In genomic region chr1:58713081-58713892, GRCm38 (mm10) we compare ENCODE assay signal across 9 mouse cellular contexts. TPM values are rescaled to one million over a fixed set of nuclear protein-coding genes. Genes with fewer than 3 reads are reported as not detected.
DNase-seq lines count a peak whose midpoint lies in the region; ATAC-seq and TF ChIP-seq lines count a peak whose summit lies in the region.
"Had no signal": no experiment of that assay in that cellular context is flagged by ENCODE, and none has a peak within 500 bp of the region (broad histone marks: within the 10 kb centered on the region; RNA-seq: fewer than 3 reads in every experiment).

No protein-coding gene starts in this region.

- peaks cover 0 to 42% of the 10 kb centered on the region in 2 experiments; a peak in 3 of 4 replicates for H3K36me3 ChIP-seq in MEL (ENCODE audit: control insufficient read depth in 1 of 2, insufficient read depth in 2 of 2, low read length in 2 of 2)
- H3K36me3 ChIP-seq in forebrain, embryonic 12.5 days (replicated peaks) = peaks cover 2% of the 10 kb centered on the region; the same call in 1 of the 2 replicates

- H3K4me2 ChIP-seq in forebrain, embryonic 12.5 days = peak overlapping the region; percentile 79

- intact Hi-C loops in heart, postnatal 25 days (cut with DNase I) = no loop called here

- no peak; a peak in 1 of 4 replicates for TF ChIP-seq POLR2A in MEL (IDR thresholded peaks at IDR 0.05; ENCODE audit: control insufficient read depth in 1 of 2, insufficient read depth in 1 of 2, low read depth in 1 of 2, low read length in 2 of 2, poor library complexity in 1 of 2)

- peaks cover 27% of the 10 kb centered on the region for H3K79me2 ChIP-seq in MEL (ENCODE audit: control insufficient read depth, insufficient read depth, low read length, poor library complexity)

- no peak for TF ChIP-seq CTCF in MEL (IDR thresholded peaks at IDR 0.05 in 2 of 3, conservative IDR thresholded peaks at IDR 0.05 in 1 of 3; ENCODE audit: control insufficient read depth in 1 of 3, insufficient read depth in 1 of 3, low read depth in 2 of 3, low read length in 3 of 3, poor library complexity in 1 of 3, severe bottlenecking in 1 of 3)
- TF ChIP-seq CTCF in layer of hippocampus, adult 2 months (conservative IDR thresholded peaks at IDR 0.05) = peak; percentile 53

- peak; percentile 50; the same call in 1 of the 2 replicates for ATAC-seq in cerebellum, adult (ENCODE audit: insufficient number of reproducible peaks, low FRiP score, low TSS enrichment)
- ATAC-seq in forebrain, embryonic 12.5 days (ENCODE audit: low FRiP score) = peak; percentile 18; the same call in 1 of the 2 replicates

- DNase-seq in MEL (ENCODE audit: low read depth, low spot score) = peak; percentile 78
- DNase-seq in heart, postnatal 25 days (ENCODE audit: low spot score) = peak; percentile 35
- peak; percentile 31 to 33 for DNase-seq in layer of hippocampus, adult 2 months (ENCODE audit: low spot score in 2 of 2)
- DNase-seq in lung, postnatal 10 days = peak; percentile 86
- peak; percentile 44 for DNase-seq in ovary, adult 18-20 months (ENCODE audit: low spot score)
- peak; percentile 61 for DNase-seq in thymus, postnatal 25 days

- TF ChIP-seq EP300 in MEL (IDR thresholded peaks at IDR 0.05; ENCODE audit: low read depth in 1 of 2, low read length in 2 of 2) = no peak

- TF ChIP-seq RAD21 in MEL (IDR thresholded peaks at IDR 0.05; ENCODE audit: low read depth, low read length) = no peak

- peak overlapping the region; percentile 76 for H3K9ac ChIP-seq in MEL (ENCODE audit: control insufficient read depth, low read depth, low read length, poor library complexity, severe bottlenecking)
- H3K9ac ChIP-seq in forebrain, embryonic 12.5 days = peak overlapping the region; percentile 66

- WGBS in forebrain, embryonic 12.5 days = 2% methylated on average over 31 of the region's 31 CpGs

- H3K4me1 ChIP-seq in MEL (ENCODE audit: control insufficient read depth in 1 of 2, insufficient read depth in 2 of 2, low read length in 2 of 2) = peaks cover 26 to 31% of the 10 kb centered on the region in 2 experiments
- H3K4me1 ChIP-seq in forebrain, embryonic 12.5 days = peaks cover 24% of the 10 kb centered on the region; the same call in 1 of the 2 replicates

- peak overlapping the region; percentile 87 for H3K27ac ChIP-seq in MEL (ENCODE audit: control insufficient read depth, low read depth, low read length)
- H3K27ac ChIP-seq in forebrain, embryonic 12.5 days = peak overlapping the region; percentile 81
- H3K27ac ChIP-seq in layer of hippocampus, adult 2 months = peak overlapping the region; percentile 98

- H3K9me3 ChIP-seq in MEL (replicated peaks; ENCODE audit: insufficient read depth, low read length) = no peaks in the 10 kb centered on the region
- H3K9me3 ChIP-seq in forebrain, embryonic 12.5 days = no peaks in the 10 kb centered on the region

- peak overlapping the region; percentile 76 to 97 for H3K4me3 ChIP-seq in MEL (ENCODE audit: control insufficient read depth in 1 of 2, insufficient read depth in 1 of 2, low read depth in 2 of 2, low read length in 2 of 2)
- H3K4me3 ChIP-seq in forebrain, embryonic 12.5 days (replicated peaks) = peak overlapping the region; percentile 65
- peak overlapping the region; percentile 85 for H3K4me3 ChIP-seq in layer of hippocampus, adult 2 months

- no peaks in the 10 kb centered on the region for H3K27me3 ChIP-seq in MEL (ENCODE audit: control insufficient read depth in 1 of 2, insufficient read depth in 2 of 2, low read length in 2 of 2)
- no peaks in the 10 kb centered on the region for H3K27me3 ChIP-seq in forebrain, embryonic 12.5 days

TF ChIP-seq in MEL, 35 proteins besides CTCF, POLR2A, EP300 and RAD21:
- TF ChIP-seq NELFE (IDR thresholded peaks at IDR 0.05; ENCODE audit: low read depth, low read length) (peak; percentile 35; the same call in 1 of the 2 replicates), USF1 (IDR thresholded peaks at IDR 0.05; ENCODE audit: low read depth, low read length) (no peak), ZNF384 (IDR thresholded peaks at IDR 0.05; ENCODE audit: low read depth, low read length) (peak; percentile 95), SIN3A (IDR thresholded peaks at IDR 0.05; ENCODE audit: low read length) (peak; percentile 10; the same call in 1 of the 2 replicates), MAX (IDR thresholded peaks at IDR 0.05; ENCODE audit: low read length) (no peak), CHD1 (IDR thresholded peaks at IDR 0.05; ENCODE audit: low read depth, low read length) (peak; percentile 82; the same call in 1 of the 2 replicates), UBTF (IDR thresholded peaks at IDR 0.05; ENCODE audit: borderline replicate concordance, insufficient read depth, low read depth, low read length) (no peak), POLR2AphosphoS2 (IDR thresholded peaks at IDR 0.05; ENCODE audit: low read length) (no peak), MYC (IDR thresholded peaks at IDR 0.05; ENCODE audit: low read depth, low read length) (no peak), ZMIZ1 (IDR thresholded peaks at IDR 0.05; ENCODE audit: low read depth, low read length) (peak; percentile 56; the same call in 1 of the 2 replicates), MAZ (IDR thresholded peaks at IDR 0.05; ENCODE audit: low read depth, low read length) (no peak), MXI1 (IDR thresholded peaks at IDR 0.05; ENCODE audit: low read depth, low read length) (peak; percentile 30), GABPA (IDR thresholded peaks at IDR 0.05; ENCODE audit: low read depth, low read length) (no peak), ELF1 (IDR thresholded peaks at IDR 0.05; ENCODE audit: low read depth, low read length) (peak; percentile 64), RCOR1 (IDR thresholded peaks at IDR 0.05; ENCODE audit: low read depth, low read length) (no peak), TAL1 (IDR thresholded peaks at IDR 0.05; ENCODE audit: low read length) (no peak), HCFC1 (IDR thresholded peaks at IDR 0.05; ENCODE audit: low read depth, low read length) (peak; percentile 28), TBP (IDR thresholded peaks at IDR 0.05; ENCODE audit: low read depth, low read length) (0 out of 2 replicates have a peak, but pooled peaks have one; percentile 18), ZC3H11A (IDR thresholded peaks at IDR 0.05; ENCODE audit: low read depth, low read length) (no peak), POLR2AphosphoS5 (IDR thresholded peaks at IDR 0.05; ENCODE audit: borderline replicate concordance, low read depth, low read length) (no peak), MEF2A (IDR thresholded peaks at IDR 0.05; ENCODE audit: extremely low read depth, insufficient replicate concordance, low read depth, low read length, poor library complexity, severe bottlenecking) (no peak)

RNA-seq across cellular contexts. Expression of gene Cflar, which starts 2.0 kb away (rescaled TPM):
- 12.6 and 13.1 TPM in 2 replicates for total RNA-seq in MEL (2012; rRNA removed)
- 10 to 100 TPM in 1 of 2 experiments, not detected in 1; 13.2 TPM for polyA plus RNA-seq in MEL (2012; ENCODE audit: insufficient read depth in 1 of 2, insufficient read length in 2 of 2, low read depth in 1 of 2, low replicate concordance in 2 of 2, missing spikeins in 1 of 2)
- 23.8 and 24.8 TPM in 2 replicates for polyA plus RNA-seq in forebrain, embryonic 12.5 days (2016; fragmentation: Nextera tagmentation; extraction: Ambion mirVana)
- 10 to 100 TPM; 52.1 to 59.3 TPM for total RNA-seq in heart, postnatal 25 days (2021)
- 10 to 100 TPM; 32.9 to 35.2 TPM for total RNA-seq in layer of hippocampus, adult 2 months (2021)

RNA-seq across cellular contexts. Expression of gene Als2cr12, which starts 17.5 kb away (rescaled TPM):
- 0.10 TPM in 1 of 2 replicates, not detected in the other for total RNA-seq in MEL (2012; rRNA removed)
- polyA plus RNA-seq in MEL (2012; ENCODE audit: insufficient read depth in 1 of 2, insufficient read length in 2 of 2, low read depth in 1 of 2, low replicate concordance in 2 of 2, missing spikeins in 1 of 2) = not detected
- not detected in 2 replicates for polyA plus RNA-seq in forebrain, embryonic 12.5 days (2016; fragmentation: Nextera tagmentation; extraction: Ambion mirVana)
- total RNA-seq in heart, postnatal 25 days (2021) = not detected
- total RNA-seq in layer of hippocampus, adult 2 months (2021) = not detected
- polyA plus RNA-seq: frontal cortex, adult 2 months had no signal

Comparison
In these comparisons a context has a peak if more than half of its experiments do, and no peak if none do; other contexts are left out.
1. Peak in every context shown above with its lines: DNase-seq, ATAC-seq, H3K4me3 ChIP-seq and H3K27ac ChIP-seq.
2. DNase-seq: peak in every context shown above with its lines; median percentile 86 in lung, postnatal 10 days; 78 in MEL; 61 in thymus, postnatal 25 days; 44 in ovary, adult 18-20 months; 35 in heart, postnatal 25 days; 32 in layer of hippocampus, adult 2 months.